ENCODE assay signal across 10 mouse cellular contexts in genomic region chrX:16766156-16766555, GRCm38 (mm10). TPM values are rescaled to one million over a fixed set of nuclear protein-coding genes. Genes with fewer than 3 reads are reported as not detected.
DNase-seq lines count a peak whose midpoint lies in the region; ATAC-seq and TF ChIP-seq lines count a peak whose summit lies in the region.
"Had no signal": no experiment of that assay in that cellular context is flagged by ENCODE, and none has a peak within 500 bp of the region (broad histone marks: within the 10 kb centered on the region; RNA-seq: fewer than 3 reads in every experiment).

No protein-coding gene starts in this region.

- no peaks in the 10 kb centered on the region for H3K36me3 ChIP-seq in neural tube, embryonic 11.5 days (ENCODE audit: control insufficient read depth, insufficient read depth, low read length)
- no peaks in the 10 kb centered on the region for H3K36me3 ChIP-seq in neural tube, embryonic 15.5 days
- H3K36me3 ChIP-seq: embryonic facial prominence, embryonic 12.5 days had no signal

- H3K9ac ChIP-seq in neural tube, embryonic 11.5 days (ENCODE audit: low read length), result no peak overlapping the region
- H3K9ac ChIP-seq in neural tube, embryonic 15.5 days (replicated peaks), result no peak overlapping the region
- H3K9ac ChIP-seq: embryonic facial prominence, embryonic 12.5 days had no signal

- no peak for ATAC-seq in neural tube, embryonic 11.5 days (ENCODE audit: insufficient read depth, low FRiP score, low TSS enrichment)
- ATAC-seq in neural tube, embryonic 15.5 days (ENCODE audit: low FRiP score), result no peak

- no peak overlapping the region for H3K4me2 ChIP-seq in neural tube, embryonic 11.5 days (ENCODE audit: low read depth)
- no peak overlapping the region for H3K4me2 ChIP-seq in neural tube, embryonic 15.5 days
- H3K4me2 ChIP-seq: embryonic facial prominence, embryonic 12.5 days had no signal

- DNase-seq in gastrocnemius, adult 18-20 months (ENCODE audit: low spot score), result peak; percentile 0
- no peak for DNase-seq in gastrocnemius, postnatal 4 days (ENCODE audit: low spot score in 2 of 2)
- peak; percentile 14 for DNase-seq in neural tube, embryonic 11.5 days (ENCODE audit: low spot score)
- peak; percentile 2 to 17 for DNase-seq in layer of hippocampus, adult 2 months (ENCODE audit: low spot score in 2 of 2)
- DNase-seq in right cerebral cortex, postnatal 36 days (ENCODE audit: low spot score in 2 of 2), result peak; percentile 1 to 4
- DNase-seq in yolk sac, embryonic 10.5 days (ENCODE audit: low spot score), result no peak
- no peak for DNase-seq in adrenal gland, adult 18-20 months (ENCODE audit: low spot score in 2 of 2)

- 64% methylated on average over 4 of the region's 4 CpGs for WGBS in neural tube, embryonic 11.5 days
- WGBS in neural tube, embryonic 15.5 days, result 72% methylated on average over 4 of the region's 4 CpGs

- TF ChIP-seq CTCF in layer of hippocampus, adult 2 months (conservative IDR thresholded peaks at IDR 0.05), result peak; percentile 74

- H3K4me3 ChIP-seq in neural tube, embryonic 11.5 days (ENCODE audit: low read depth, low read length), result no peak overlapping the region
- H3K4me3 ChIP-seq in neural tube, embryonic 15.5 days (replicated peaks), result no peak overlapping the region
- H3K4me3 ChIP-seq in layer of hippocampus, adult 2 months, result no peak overlapping the region
- H3K4me3 ChIP-seq: embryonic facial prominence, embryonic 12.5 days; megakaryocyte, embryonic 14.5 days had no signal

- H3K27ac ChIP-seq in neural tube, embryonic 11.5 days (ENCODE audit: low read depth, low read length), result no peak overlapping the region
- no peak overlapping the region for H3K27ac ChIP-seq in neural tube, embryonic 15.5 days (replicated peaks)
- no peak overlapping the region for H3K27ac ChIP-seq in layer of hippocampus, adult 2 months
- H3K27ac ChIP-seq: embryonic facial prominence, embryonic 12.5 days had no signal

- no peaks in the 10 kb centered on the region for H3K4me1 ChIP-seq in neural tube, embryonic 11.5 days (ENCODE audit: control insufficient read depth, insufficient read depth, low read length)
- H3K4me1 ChIP-seq in neural tube, embryonic 15.5 days, result no peaks in the 10 kb centered on the region
- H3K4me1 ChIP-seq: embryonic facial prominence, embryonic 12.5 days; megakaryocyte, embryonic 14.5 days had no signal

- H3K27me3 ChIP-seq in neural tube, embryonic 11.5 days (ENCODE audit: control insufficient read depth, insufficient read depth, low read length), result no peaks in the 10 kb centered on the region
- no peaks in the 10 kb centered on the region for H3K27me3 ChIP-seq in neural tube, embryonic 15.5 days (replicated peaks)
- H3K27me3 ChIP-seq: embryonic facial prominence, embryonic 12.5 days; megakaryocyte, embryonic 14.5 days had no signal

- H3K9me3 ChIP-seq in neural tube, embryonic 11.5 days (ENCODE audit: control insufficient read depth, low read length), result no peaks in the 10 kb centered on the region
- H3K9me3 ChIP-seq in neural tube, embryonic 15.5 days (replicated peaks), result no peaks in the 10 kb centered on the region
- H3K9me3 ChIP-seq: embryonic facial prominence, embryonic 12.5 days; megakaryocyte, embryonic 14.5 days had no signal

RNA-seq across cellular contexts. Expression of gene Maob, which starts 51.0 kb away (rescaled TPM):
- total RNA-seq in gastrocnemius, adult 18-20 months (2021), result 10 to 100 TPM; 15.3 to 22.0 TPM
- 1 to 10 TPM; 3.5 to 4.2 TPM for total RNA-seq in gastrocnemius, postnatal 4 days (2021)
- 2.7 and 3.2 TPM in 2 replicates for polyA plus RNA-seq in neural tube, embryonic 11.5 days (2014; fragmentation: Nextera tagmentation; extraction: Ambion mirVana)
- 3.4 and 5.7 TPM in 2 replicates for polyA plus RNA-seq in neural tube, embryonic 15.5 days (2015; fragmentation: Nextera tagmentation; extraction: Ambion mirVana)
- 10 to 100 TPM; 16.0 to 19.4 TPM for total RNA-seq in layer of hippocampus, adult 2 months (2021)
- total RNA-seq in adrenal gland, adult 18-20 months (2021), result 10 to 100 TPM; 24.0 to 43.5 TPM

Comparison
In these comparisons a context has a peak if more than half of its experiments do, and no peak if none do; other contexts are left out.
1. DNase-seq: peak in gastrocnemius, adult 18-20 months (single experiment), neural tube, embryonic 11.5 days (single experiment), layer of hippocampus, adult 2 months (2 of 2) and right cerebral cortex, postnatal 36 days (2 of 2); none in gastrocnemius, postnatal 4 days (0 of 2), yolk sac, embryonic 10.5 days (single experiment) and adrenal gland, adult 18-20 months (0 of 2).